18 mouse cellular contexts compared by ENCODE assay signal in genomic region chr6:90796902-90797596, GRCm38 (mm10).
DNase-seq lines count a peak whose midpoint lies in the region; ATAC-seq and TF ChIP-seq lines count a peak whose summit lies in the region.
"Had no signal": no experiment of that assay in that cellular context is flagged by ENCODE, and none has a peak within 500 bp of the region (broad histone marks: within the 10 kb centered on the region; RNA-seq: fewer than 3 reads in every experiment).

No protein-coding gene starts in this region.

- H3K27ac ChIP-seq in gastrocnemius, adult 2 months: no peak overlapping the region
- H3K27ac ChIP-seq in limb, embryonic 15.5 days: peak overlapping the region; percentile 14; the same call in 1 of the 2 replicates
- H3K27ac ChIP-seq in limb, embryonic 10.5 days: no peak overlapping the region
- H3K27ac ChIP-seq: embryonic facial prominence, embryonic 13.5 days; forebrain, embryonic 12.5 days; neural tube, embryonic 12.5 days had no signal

- ATAC-seq in limb, embryonic 15.5 days (ENCODE audit: insufficient number of reproducible peaks, low FRiP score, low TSS enrichment, low read depth): no peak
- ATAC-seq: CD4-positive, CD25-positive, alpha-beta regulatory T cell, adult 4 months; intestine, embryonic 16.5 days; midbrain, embryonic 16.5 days had no signal

- peak; percentile 28; the same call in 1 of the 2 replicates for TF ChIP-seq CTCF in gastrocnemius, adult 2 months (IDR thresholded peaks at IDR 0.05)

- H3K9me3 ChIP-seq in limb, embryonic 15.5 days: no peaks in the 10 kb centered on the region
- H3K9me3 ChIP-seq in limb, embryonic 10.5 days (replicated peaks): no peaks in the 10 kb centered on the region
- H3K9me3 ChIP-seq: embryonic facial prominence, embryonic 13.5 days; forebrain, embryonic 12.5 days; neural tube, embryonic 12.5 days had no signal

- H3K4me3 ChIP-seq in gastrocnemius, adult 2 months: no peak overlapping the region
- no peak overlapping the region for H3K4me3 ChIP-seq in limb, embryonic 15.5 days
- H3K4me3 ChIP-seq in limb, embryonic 10.5 days: no peak overlapping the region
- H3K4me3 ChIP-seq: embryonic facial prominence, embryonic 13.5 days; forebrain, embryonic 12.5 days; neural tube, embryonic 12.5 days had no signal

- no peaks in the 10 kb centered on the region for H3K27me3 ChIP-seq in limb, embryonic 15.5 days
- no peaks in the 10 kb centered on the region for H3K27me3 ChIP-seq in limb, embryonic 10.5 days (ENCODE audit: low read depth, poor library complexity, severe bottlenecking)
- H3K27me3 ChIP-seq: embryonic facial prominence, embryonic 13.5 days; neural tube, embryonic 12.5 days had no signal

- intact Hi-C loops in gastrocnemius, adult 2 months (cut with DNase I): no loop called here
- intact Hi-C loops in gastrocnemius, postnatal 36 days (cut with DNase I): loop anchor here (5.0 kb wide), 1 partner anchor 60 kb away; no protein-coding TSS in a partner anchor

- H3K4me2 ChIP-seq in limb, embryonic 15.5 days: no peak overlapping the region
- H3K4me2 ChIP-seq: embryonic facial prominence, embryonic 13.5 days; forebrain, embryonic 12.5 days; neural tube, embryonic 12.5 days had no signal

- WGBS in limb, embryonic 15.5 days: 84% methylated on average over 2 of the region's 2 CpGs
- 89% methylated on average over 2 of the region's 2 CpGs for WGBS in limb, embryonic 10.5 days

- no peaks in the 10 kb centered on the region for H3K36me3 ChIP-seq in limb, embryonic 15.5 days
- H3K36me3 ChIP-seq in limb, embryonic 10.5 days: no peaks in the 10 kb centered on the region
- H3K36me3 ChIP-seq: embryonic facial prominence, embryonic 13.5 days; forebrain, embryonic 12.5 days; neural tube, embryonic 12.5 days had no signal

- H3K9ac ChIP-seq in limb, embryonic 15.5 days: no peak overlapping the region
- H3K9ac ChIP-seq: embryonic facial prominence, embryonic 13.5 days; forebrain, embryonic 12.5 days; neural tube, embryonic 12.5 days had no signal

- H3K4me1 ChIP-seq in limb, embryonic 15.5 days: peaks cover under 1% of the 10 kb centered on the region; the same call in 1 of the 2 replicates
- no peaks in the 10 kb centered on the region for H3K4me1 ChIP-seq in limb, embryonic 10.5 days
- H3K4me1 ChIP-seq: neural tube, embryonic 12.5 days had no signal

- no peak for DNase-seq in gastrocnemius, adult 2 months
- DNase-seq in gastrocnemius, postnatal 36 days: no peak
- no peak for DNase-seq in limb, embryonic 10.5 days (ENCODE audit: low spot score)
- DNase-seq in 416B (ENCODE audit: low read depth) (peak; percentile 21), MEL-GATA-1-ER (ENCODE audit: extremely low read depth, low read depth) (peak; percentile 5)
- no peak for DNase-seq in ovary, postnatal 36 days (ENCODE audit: low spot score)
- DNase-seq in right cerebral cortex, adult 2 months (ENCODE audit: low spot score in 2 of 2): no peak
- DNase-seq: adrenal gland, adult 8-10 months; cerebellum, postnatal 36 days; heart, postnatal 4 days; kidney, postnatal 4 days had no signal

Comparison
In these comparisons a context has a peak if more than half of its experiments do, and no peak if none do; other contexts are left out.
1. DNase-seq: peak in 416B (single experiment) and MEL-GATA-1-ER (single experiment); none in gastrocnemius, adult 2 months (single experiment), gastrocnemius, postnatal 36 days (0 of 2), limb, embryonic 10.5 days (single experiment), ovary, postnatal 36 days (single experiment) and right cerebral cortex, adult 2 months (0 of 2).